Mouse (Mus musculus) heart, embryonic 10.5 days (tissue): ENCODE results near the gene St5. TPM values are rescaled to one million over a fixed set of nuclear protein-coding genes. Genes with fewer than 3 reads are reported as not detected.

Source experiments
- DNase-seq: peaks from one replicate; pipeline ENCODE4 v3.0.0-alpha.2; 2017; ENCODE audit warnings: low spot score
- H3K27ac ChIP-seq: fragments of 300-500 bp; sonication (generic); 2 replicates; pipeline ENCODE4 v1.5.1; 2016; ENCODE audit warnings: mild to moderate bottlenecking
- H3K27me3 ChIP-seq: fragments of 300-500 bp; sonication (generic); 2 replicates; pipeline ENCODE4 v1.6.1; 2016; ENCODE audit warnings: mild to moderate bottlenecking; ENCODE audit not compliant: poor library complexity, insufficient read depth, severe bottlenecking
- H3K36me3 ChIP-seq: fragments of 300-500 bp; sonication (generic); 2 replicates; pipeline ENCODE4 v1.6.1; 2016; ENCODE audit warnings: mild to moderate bottlenecking, moderate library complexity
- H3K4me1 ChIP-seq: fragments of 300-500 bp; sonication (generic); 2 replicates; pipeline ENCODE4 v1.6.1; 2016; ENCODE audit warnings: mild to moderate bottlenecking
- H3K4me3 ChIP-seq: fragments of 300-500 bp; sonication (generic); 2 replicates; pipeline ENCODE4 v1.5.1; 2016; ENCODE audit warnings: mild to moderate bottlenecking, moderate library complexity
- H3K9me3 ChIP-seq: fragments of 300-500 bp; sonication (generic); 2 replicates; pipeline ENCODE4 v1.6.1; 2016; ENCODE audit warnings: mild to moderate bottlenecking, moderate library complexity
- WGBS: fragments of 180-500 bp; shearing (Covaris S2); methylation state at CpG from one replicate; pipeline ENCODE4 v1.1.7; 2016; 5-methylcytosine and 5-hydroxymethylcytosine counted together
- polyA plus RNA-seq: library from polyadenylated mRNA; unstranded; fragments of >200 nt; fragmentation: Nextera tagmentation; extraction: Ambion mirVana; gene quantifications from 2 replicates; pipeline ENCODE4 v1.2.1, GENCODE M21; 2016

Gene St5
- polyA plus RNA-seq, 1 experiment from 2014 or later = 39.9 TPM

DNA sequence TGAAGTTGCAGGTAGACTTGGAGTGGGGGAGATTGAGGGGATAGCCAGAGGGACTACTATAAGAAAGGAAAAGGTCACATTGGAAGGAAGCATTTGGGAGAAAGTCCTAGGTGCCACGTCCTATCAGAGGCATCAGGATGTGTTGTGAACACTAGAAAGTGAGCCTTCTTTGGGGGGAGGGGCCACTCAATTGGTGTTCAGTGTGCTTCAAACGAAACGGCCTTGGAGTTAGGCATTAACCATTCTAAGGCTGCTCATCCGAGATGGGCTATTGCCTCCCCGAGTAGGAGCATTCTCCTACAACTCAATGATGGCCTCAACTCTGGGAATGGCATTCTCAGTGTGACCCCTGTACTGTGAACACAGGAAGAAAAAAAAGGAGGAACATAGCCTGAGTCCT lies 140.7 kb downstream of the St5 start:
- Histone ChIP-seq H3K4me3 (no peak overlapping the region), H3K27ac (peak overlapping the region; percentile 42; the same call in 1 of the 2 replicates), H3K4me1 (peaks cover 54% of the 10 kb centered on the region), H3K27me3 (no peaks in the 10 kb centered on the region), H3K9me3 (no peaks in the 10 kb centered on the region), H3K36me3 (peaks cover 8% of the 10 kb centered on the region; the same call in 1 of the 2 replicates)
- WGBS = 66% methylated on average over 5 of the region's 5 CpGs
- no peak for DNase-seq

- H3K36me3 ChIP-seq = peaks cover 8% of the 10 kb centered on the region; the same call in 1 of the 2 replicates
- H3K4me1 ChIP-seq = peaks cover 49% of the 10 kb centered on the region
- H3K27me3 ChIP-seq = no peaks in the 10 kb centered on the region
- no peaks in the 10 kb centered on the region for H3K9me3 ChIP-seq
- H3K4me3 ChIP-seq = no peak overlapping the region
- H3K27ac ChIP-seq = peak overlapping the region; percentile 42; the same call in 1 of the 2 replicates
- WGBS = 57% methylated on average over 4 of the region's 4 CpGs
- no peak for DNase-seq
These were observed 141.2 kb downstream of the St5 start for GRCm38 (mm10) chr7:109562154-109562599.

- H3K27me3 ChIP-seq = no peaks in the 10 kb centered on the region
- no peak overlapping the region for H3K4me3 ChIP-seq
- H3K9me3 ChIP-seq = no peaks in the 10 kb centered on the region
- peaks cover 12% of the 10 kb centered on the region; the same call in 1 of the 2 replicates for H3K36me3 ChIP-seq
- 0 out of 2 replicates have a peak overlapping the region, but pooled peaks have one; percentile 47 for H3K27ac ChIP-seq
- peaks cover 44% of the 10 kb centered on the region for H3K4me1 ChIP-seq
- WGBS = 62% methylated on average over 8 of the region's 8 CpGs
- no peak for DNase-seq
These were observed 141.8 kb downstream of the St5 start for GRCm38 (mm10) chr7:109561466-109562153.

- Histone ChIP-seq H3K4me1 (peaks cover 48% of the 10 kb centered on the region), H3K9me3 (no peaks in the 10 kb centered on the region), H3K27me3 (no peaks in the 10 kb centered on the region), H3K36me3 (peaks cover 20% of the 10 kb centered on the region), H3K27ac (peak overlapping the region; percentile 70), H3K4me3 (no peak overlapping the region)
- DNase-seq = peak; percentile 79
- 29% methylated on average over 6 of the region's 6 CpGs for WGBS
These were observed 143.9 kb downstream of the St5 start for GRCm38 (mm10) chr7:109559536-109559935.

DNA sequence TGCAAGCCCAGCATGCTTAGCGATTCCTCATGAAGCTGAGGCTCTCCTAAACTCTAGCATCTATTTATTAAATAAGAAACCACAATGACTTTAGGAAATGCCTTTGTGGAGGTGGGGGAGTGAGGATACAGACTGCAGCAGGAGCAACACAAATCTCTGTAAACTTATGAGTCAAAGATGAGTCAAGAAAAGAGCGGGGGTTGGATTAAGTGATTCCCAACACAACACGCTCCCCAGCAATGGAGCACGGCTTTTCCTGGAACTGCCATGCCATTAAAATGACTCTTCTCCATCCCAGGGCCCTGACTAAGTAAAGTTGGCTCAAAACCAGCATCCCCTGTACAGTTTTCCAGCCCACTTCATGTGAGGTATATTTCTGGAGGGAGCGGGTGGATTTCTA lies 156.7 kb downstream of the St5 start:
- no peak overlapping the region for H3K27ac ChIP-seq
- H3K4me1 ChIP-seq = peaks cover 17% of the 10 kb centered on the region
- H3K9me3 ChIP-seq = no peaks in the 10 kb centered on the region
- H3K27me3 ChIP-seq = no peaks in the 10 kb centered on the region
- no peak overlapping the region for H3K4me3 ChIP-seq
- 88% methylated on average over 5 of the region's 5 CpGs for whole genome bisulfite sequencing
- no peak for DNase-seq
- H3K36me3 ChIP-seq = peaks cover 69% of the 10 kb centered on the region

DNA sequence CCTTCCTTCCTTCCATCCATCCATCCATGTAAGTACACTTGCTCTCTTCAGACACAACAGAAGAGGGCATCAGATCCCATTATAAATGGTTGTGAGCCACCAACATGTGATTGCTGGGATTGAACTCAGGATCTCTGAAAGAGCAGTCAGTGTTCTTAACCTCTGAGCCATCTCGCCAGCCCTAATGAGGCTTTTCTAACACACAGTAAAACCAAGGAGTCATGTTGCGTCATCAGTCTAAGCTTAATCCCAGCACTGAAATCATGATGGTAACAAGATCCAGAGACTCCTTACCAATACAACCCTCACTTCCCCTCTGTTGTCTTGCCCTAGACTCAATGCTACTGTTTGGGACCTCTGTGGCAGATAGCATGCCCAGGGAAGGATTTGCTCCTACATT lies 157.2 kb downstream of the St5 start:
- WGBS = 93% methylated on average over 2 of the region's 2 CpGs
- H3K4me3 ChIP-seq = no peak overlapping the region
- H3K36me3 ChIP-seq = peaks cover 69% of the 10 kb centered on the region

GRCm38 (mm10) chr7:109545255-109545993 lies 158.0 kb downstream of the St5 start:
- Histone ChIP-seq H3K36me3 (peaks cover 70% of the 10 kb centered on the region), H3K27ac (0 out of 2 replicates have a peak overlapping the region, but pooled peaks have one; percentile 32), H3K9me3 (no peaks in the 10 kb centered on the region), H3K4me1 (peaks cover 17% of the 10 kb centered on the region), H3K4me3 (no peak overlapping the region), H3K27me3 (no peaks in the 10 kb centered on the region)
- 78% methylated on average over 10 of the region's 10 CpGs for WGBS
- no peak for DNase-seq

More for the DNA sequence above, 157.2 kb downstream of the St5 start:
- Histone ChIP-seq H3K4me1 (peaks cover 17% of the 10 kb centered on the region), H3K9me3 (no peaks in the 10 kb centered on the region), H3K27ac (no peak overlapping the region), H3K27me3 (no peaks in the 10 kb centered on the region)
- no peak for DNase-seq

DNA sequence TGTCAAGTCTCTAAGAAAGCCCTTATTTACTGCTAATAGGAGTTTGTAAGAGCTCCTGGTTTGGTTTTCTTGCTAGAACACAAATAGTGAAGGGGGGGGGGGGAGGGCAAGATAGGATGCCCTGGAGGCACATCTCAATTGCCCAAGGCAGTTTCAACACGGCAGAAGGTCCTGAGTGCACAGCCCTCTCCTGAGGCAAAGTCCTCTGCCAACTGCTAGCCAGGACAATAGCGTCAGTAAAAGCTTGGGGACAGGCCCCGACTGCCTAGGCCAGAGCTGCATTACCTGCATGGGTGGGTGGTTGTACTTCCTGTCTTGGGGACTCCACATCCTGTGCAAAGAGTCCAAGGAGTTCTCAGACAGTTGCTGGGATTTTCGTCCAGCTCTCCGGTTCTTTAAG lies 158.6 kb downstream of the St5 start:
- WGBS = 74% methylated on average over 5 of the region's 5 CpGs
- peaks cover 72% of the 10 kb centered on the region for H3K36me3 ChIP-seq
- peaks cover 17% of the 10 kb centered on the region for H3K4me1 ChIP-seq
- no peak overlapping the region for H3K4me3 ChIP-seq
- H3K27me3 ChIP-seq = no peaks in the 10 kb centered on the region
- H3K9me3 ChIP-seq = no peaks in the 10 kb centered on the region
- H3K27ac ChIP-seq = no peak overlapping the region
- DNase-seq = no peak

GRCm38 (mm10) chr7:109542364-109542628 lies 161.1 kb downstream of the St5 start:
- H3K36me3 ChIP-seq = peaks cover 76% of the 10 kb centered on the region

DNA sequence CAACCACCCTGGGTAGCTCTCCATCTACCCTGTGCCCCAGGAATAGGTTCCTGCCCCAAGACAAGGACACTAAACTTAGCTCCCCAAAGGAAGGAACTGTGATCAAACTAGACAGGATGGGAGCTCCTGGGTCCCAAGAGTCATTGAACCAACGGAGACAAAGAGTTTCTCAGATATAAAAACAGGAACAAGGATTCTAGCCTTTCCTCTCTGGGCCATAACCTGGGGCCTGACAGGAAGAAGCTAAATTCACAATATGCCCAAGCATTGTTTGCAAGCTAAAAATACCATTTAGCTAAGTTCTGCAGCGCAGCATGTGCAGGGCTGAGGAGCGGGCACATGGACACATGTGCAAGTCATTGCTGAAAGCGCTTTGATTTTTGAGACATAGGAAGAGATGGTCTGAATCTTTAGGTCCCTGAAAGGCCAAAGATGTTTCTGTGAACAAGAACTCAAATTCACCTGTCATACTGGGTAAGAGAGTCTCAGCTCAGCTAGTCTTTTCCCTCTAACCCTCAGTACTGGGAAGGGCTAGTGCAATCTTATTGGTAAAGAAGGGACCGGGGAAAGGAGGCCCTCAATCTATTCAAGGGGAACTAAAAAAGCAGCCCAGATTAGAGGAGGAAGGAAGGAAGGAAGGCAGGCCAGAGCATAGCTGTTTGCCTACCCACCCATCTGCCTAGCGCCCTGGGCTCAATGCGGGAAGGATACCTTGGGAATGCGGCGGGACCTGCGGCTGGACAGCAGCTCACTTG lies 161.6 kb downstream of the St5 start:
- DNase-seq = no peak
- Histone ChIP-seq H3K36me3 (peaks cover 78% of the 10 kb centered on the region), H3K4me3 (no peak overlapping the region), H3K27ac (no peak overlapping the region), H3K9me3 (no peaks in the 10 kb centered on the region), H3K4me1 (peaks cover 17% of the 10 kb centered on the region), H3K27me3 (no peaks in the 10 kb centered on the region)
- WGBS = 82% methylated on average over 10 of the region's 10 CpGs

More at GRCm38 (mm10) chr7:109542364-109542628, 161.1 kb downstream of the St5 start:
- no peak for DNase-seq
- Histone ChIP-seq H3K27ac (no peak overlapping the region), H3K9me3 (no peaks in the 10 kb centered on the region), H3K4me3 (no peak overlapping the region), H3K27me3 (no peaks in the 10 kb centered on the region), H3K4me1 (peaks cover 17% of the 10 kb centered on the region)
- 60% methylated on average over 3 of the region's 3 CpGs for WGBS

DNA sequence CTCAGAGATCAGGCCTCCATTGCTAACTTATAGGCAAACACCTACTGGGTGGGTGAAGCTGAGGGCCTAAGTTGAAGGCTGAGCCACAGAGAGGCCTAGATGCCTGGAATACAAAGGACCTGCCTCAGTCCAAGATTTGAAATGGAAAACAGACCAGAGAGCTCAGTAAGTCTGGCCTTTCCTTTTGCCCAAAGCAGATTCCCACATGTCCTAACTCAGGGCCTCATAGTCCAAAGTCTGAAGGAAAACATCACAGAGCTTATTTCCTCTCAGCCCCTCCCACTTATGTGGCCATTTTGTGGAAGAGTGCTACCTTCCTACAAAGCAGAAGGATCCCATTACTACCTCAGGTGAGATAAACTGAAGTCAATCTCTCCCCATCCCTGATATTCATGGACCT lies 162.5 kb downstream of the St5 start:
- Histone ChIP-seq H3K4me1 (peaks cover 17% of the 10 kb centered on the region), H3K36me3 (peaks cover 87% of the 10 kb centered on the region), H3K27ac (no peak overlapping the region), H3K27me3 (no peaks in the 10 kb centered on the region), H3K4me3 (no peak overlapping the region), H3K9me3 (no peaks in the 10 kb centered on the region)
- DNase-seq = no peak

GRCm38 (mm10) chr7:109536451-109536946 lies 166.9 kb downstream of the St5 start:
- Histone ChIP-seq H3K4me1 (peaks cover 18% of the 10 kb centered on the region), H3K36me3 (peaks cover 89% of the 10 kb centered on the region), H3K9me3 (no peaks in the 10 kb centered on the region), H3K4me3 (no peak overlapping the region), H3K27me3 (no peaks in the 10 kb centered on the region), H3K27ac (0 out of 2 replicates have a peak overlapping the region, but pooled peaks have one; percentile 24)
- 59% methylated on average over 4 of the region's 4 CpGs for WGBS
- DNase-seq = no peak

GRCm38 (mm10) chr7:109534921-109535320 lies 168.5 kb downstream of the St5 start:
- Histone ChIP-seq H3K4me3 (no peak overlapping the region), H3K4me1 (peaks cover 18% of the 10 kb centered on the region), H3K9me3 (no peaks in the 10 kb centered on the region), H3K27ac (no peak overlapping the region), H3K27me3 (no peaks in the 10 kb centered on the region), H3K36me3 (peaks cover 90% of the 10 kb centered on the region)
- no peak for DNase-seq
- WGBS = 90% methylated on average over 3 of the region's 3 CpGs
